Mouse (Mus musculus) kidney, adult 2 months (tissue): ENCODE data around the gene Igflr1.

Experiments used
- CTCF ChIP-seq: fragments of 200-500 bp; conservative IDR thresholded peaks from 2 replicates; pipeline ENCODE4 v1.5.1; 2011; ENCODE audit warnings: low read depth, mild to moderate bottlenecking, control low read depth, low read length, moderate library complexity, mixed read lengths; ENCODE audit not compliant: insufficient read depth, insufficient read length
- POLR2A ChIP-seq: fragments of 200-500 bp; IDR thresholded peaks from one replicate; pipeline ENCODE4 v1.6.1; 2011; ENCODE audit warnings: low read depth, low read length, control low read depth

- no peak for TF ChIP-seq POLR2A
- no peak for TF ChIP-seq CTCF
Observed at GRCm38 (mm10) chr7:30594510-30595024, 29.3 kb downstream of the Igflr1 start.
